Mouse (Mus musculus) G1E (cell line): ENCODE data around the gene Sel1l3.

Experiments used
- CTCF ChIP-seq: IDR thresholded peaks from 2 replicates; pipeline ENCODE4 v1.5.1; 2012; ENCODE audit warnings: low read depth, low read length, inconsistent platforms, mixed read lengths
- GATA2 ChIP-seq: IDR thresholded peaks from 2 replicates; pipeline ENCODE4 v1.6.1; 2012; ENCODE audit warnings: low read depth, low read length, inconsistent platforms, borderline replicate concordance
- POLR2AphosphoS5 ChIP-seq: IDR thresholded peaks from 2 replicates; pipeline ENCODE4 v1.6.1; 2012; ENCODE audit warnings: low read depth, low read length, inconsistent platforms; ENCODE audit not compliant: insufficient replicate concordance

DNA sequence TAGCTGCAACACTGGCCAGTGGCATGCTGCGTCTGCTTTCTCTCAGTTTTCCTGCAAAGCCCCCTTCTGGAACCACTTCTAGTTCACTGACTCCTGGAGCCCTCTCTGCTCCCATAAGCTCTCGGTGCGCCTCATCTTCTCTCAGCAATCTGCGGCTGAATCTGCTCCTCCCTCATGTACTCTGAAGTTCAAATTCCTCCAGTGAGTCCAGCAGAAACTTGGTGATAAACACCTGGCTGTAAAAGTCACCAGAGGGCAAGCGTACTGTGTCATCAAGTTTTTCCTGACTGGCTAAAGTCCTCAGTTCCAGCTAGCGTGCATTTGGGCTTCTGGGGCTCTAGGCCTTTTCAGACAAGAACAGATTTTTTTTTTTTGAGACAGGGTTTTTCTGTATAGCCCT is 139.2 kb downstream of the Sel1l3 start:
- TF ChIP-seq CTCF (no peak), POLR2AphosphoS5 (no peak), GATA2 (no peak)
